Mouse (Mus musculus) MEL-GATA-1-ER (cell line): Measurements from ENCODE around the gene Csk.

Experiments used
- DNase-seq: peaks from one replicate; pipeline ENCODE4 v3.0.0-alpha.2; 2012; ENCODE audit warnings: low read depth; ENCODE audit errors: extremely low read depth

Gene Csk

DNA sequence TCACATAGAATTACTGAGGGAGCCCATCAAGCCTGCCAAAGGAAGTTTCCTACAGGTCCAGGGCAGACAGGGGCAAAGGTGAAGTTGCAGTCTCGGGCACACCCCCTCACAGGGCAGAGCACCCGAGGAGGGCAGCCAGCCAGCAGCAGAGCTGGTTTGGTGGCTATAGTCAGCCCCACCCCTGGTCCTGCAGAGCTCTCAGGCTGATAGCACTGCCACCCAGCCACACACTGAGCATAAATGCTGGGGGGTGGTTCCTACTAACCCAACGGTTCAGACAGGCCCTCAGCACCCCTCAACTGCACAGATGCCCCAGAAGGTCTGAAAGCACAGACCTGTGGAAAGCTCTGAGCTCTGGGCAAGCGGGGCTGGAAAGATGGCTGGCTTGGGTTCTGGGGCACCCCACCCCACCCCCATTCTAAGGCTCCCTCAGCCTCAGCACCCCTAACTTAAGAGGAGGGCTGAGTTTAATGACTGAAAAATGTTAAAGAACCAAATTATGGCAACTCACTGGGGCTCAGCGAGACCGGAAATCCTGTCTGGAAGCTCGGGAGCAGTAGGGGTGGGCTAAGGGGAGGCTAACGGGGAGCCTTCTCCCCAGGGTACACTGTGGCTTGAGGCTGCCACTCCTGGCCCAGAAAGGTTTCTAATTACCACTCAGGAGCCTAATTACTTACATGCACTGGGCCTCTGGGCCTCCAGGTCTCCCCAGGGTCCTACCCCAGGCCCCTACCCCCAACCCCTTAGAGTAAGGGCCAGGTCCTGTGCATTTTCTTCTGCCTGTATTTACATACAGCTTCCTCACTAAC is 14.6 kb downstream of the Csk start:
- DNase-seq: no peak

DNA sequence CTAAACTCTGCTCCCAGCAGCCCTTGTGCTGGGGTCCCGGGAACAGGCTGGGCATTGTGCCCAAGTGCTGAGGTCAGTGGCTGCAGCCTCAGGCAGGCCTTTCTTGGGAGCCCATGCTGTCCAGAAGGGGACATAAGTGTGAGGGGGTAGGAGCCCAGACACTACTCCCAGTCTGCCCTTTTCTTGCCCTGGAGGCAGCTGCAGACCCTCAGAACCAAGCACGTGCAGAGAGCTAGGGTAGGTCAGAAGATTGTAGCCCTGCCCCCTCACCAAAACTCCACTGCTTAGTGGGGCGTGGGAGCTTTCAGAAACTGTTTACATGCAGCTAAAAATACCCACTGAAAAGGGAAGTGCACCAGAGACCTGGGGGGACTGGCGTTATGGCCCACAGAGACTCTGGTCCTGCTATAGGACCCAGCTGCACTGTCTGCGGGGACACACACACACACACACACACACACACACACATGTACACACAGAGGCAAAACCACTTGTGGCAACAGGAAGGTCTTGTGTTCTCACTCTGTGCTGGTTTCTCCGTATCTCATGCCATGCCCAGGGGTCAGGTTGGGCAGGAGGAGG is 15.6 kb downstream of the Csk start:
- no peak for DNase-seq

DNA sequence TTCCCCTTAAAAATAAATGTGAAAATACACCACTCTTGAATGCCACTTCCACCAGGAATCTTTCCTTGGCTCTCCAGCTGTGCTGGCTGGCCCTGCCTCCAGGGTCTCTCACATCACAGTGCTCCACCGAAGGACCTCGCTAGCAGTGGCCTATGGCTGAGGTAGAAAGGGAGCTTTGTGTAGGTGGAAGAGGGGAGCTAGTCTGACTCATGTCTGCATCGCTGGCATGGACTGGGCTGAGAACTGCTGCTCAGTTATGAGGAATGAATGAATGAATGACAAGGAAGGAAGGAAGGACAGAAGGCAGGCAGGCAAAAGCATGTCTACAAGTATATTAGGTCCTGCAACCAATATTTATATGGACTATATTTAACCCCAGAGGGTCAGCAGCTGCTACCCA is 16.2 kb downstream of the Csk start:
- no peak for DNase-seq

DNA sequence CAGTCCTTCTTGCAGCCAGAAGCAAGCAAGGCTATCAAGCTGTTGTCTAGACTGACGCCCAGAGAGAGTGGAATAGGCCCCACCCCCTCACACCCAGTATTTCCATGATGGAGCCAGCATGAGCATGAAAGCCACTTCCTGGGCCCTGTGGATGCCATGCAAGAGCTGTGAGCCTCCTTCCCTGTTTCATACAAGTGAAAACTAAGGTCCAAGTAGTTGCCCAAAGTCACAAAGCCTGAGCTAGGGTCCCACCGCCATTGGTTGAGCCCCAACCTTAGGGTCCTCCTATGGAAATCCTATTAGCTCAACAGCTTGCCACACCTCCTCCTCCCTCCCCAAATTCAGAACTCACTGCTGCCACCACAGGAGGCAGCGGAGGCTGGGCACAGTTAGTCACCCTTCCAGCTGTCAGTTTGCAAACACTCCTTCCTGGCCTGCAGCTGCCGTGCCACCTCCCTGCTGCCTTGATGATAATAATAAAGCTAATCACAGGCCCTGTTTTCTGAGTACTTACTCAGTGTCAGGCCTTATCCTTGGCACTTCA is 19.9 kb downstream of the Csk start:
- no peak for DNase-seq

DNA sequence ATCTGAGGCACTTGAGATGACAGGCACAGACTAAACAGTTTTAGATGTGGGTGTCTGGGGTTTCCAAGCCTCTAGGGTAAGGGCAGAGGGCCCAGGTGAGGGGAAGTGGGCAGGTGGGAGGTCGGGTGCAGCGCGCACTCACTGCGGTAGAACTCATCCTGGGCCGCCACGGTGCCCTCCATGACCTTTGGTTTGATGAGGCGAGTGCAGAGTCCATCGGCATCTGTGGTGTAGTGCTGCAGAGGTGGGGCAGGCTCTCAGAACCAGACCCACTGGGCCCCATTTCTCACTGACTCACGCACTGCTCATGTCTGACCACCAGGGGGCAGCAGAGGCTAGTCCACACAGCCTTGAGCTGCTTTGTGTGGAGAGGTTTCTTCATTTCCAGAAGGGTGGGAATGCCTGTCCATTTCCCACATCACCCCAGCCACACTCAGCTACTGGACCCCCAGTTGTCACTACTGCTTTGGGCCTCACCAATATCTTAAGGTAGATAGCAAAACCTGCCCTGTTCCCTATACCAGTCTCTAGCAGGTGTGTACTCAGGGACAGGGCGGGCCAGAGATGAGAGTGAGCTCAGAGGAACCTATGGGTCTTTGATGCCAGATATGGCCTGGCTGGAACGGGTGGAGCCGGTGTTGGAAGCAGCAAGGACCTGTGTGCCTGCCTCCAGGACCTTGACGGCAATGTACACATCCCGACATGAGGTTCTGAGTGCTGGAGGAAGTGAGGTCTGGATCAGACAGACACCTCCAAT is 24.1 kb downstream of the Csk start:
- DNase-seq: no peak

DNA sequence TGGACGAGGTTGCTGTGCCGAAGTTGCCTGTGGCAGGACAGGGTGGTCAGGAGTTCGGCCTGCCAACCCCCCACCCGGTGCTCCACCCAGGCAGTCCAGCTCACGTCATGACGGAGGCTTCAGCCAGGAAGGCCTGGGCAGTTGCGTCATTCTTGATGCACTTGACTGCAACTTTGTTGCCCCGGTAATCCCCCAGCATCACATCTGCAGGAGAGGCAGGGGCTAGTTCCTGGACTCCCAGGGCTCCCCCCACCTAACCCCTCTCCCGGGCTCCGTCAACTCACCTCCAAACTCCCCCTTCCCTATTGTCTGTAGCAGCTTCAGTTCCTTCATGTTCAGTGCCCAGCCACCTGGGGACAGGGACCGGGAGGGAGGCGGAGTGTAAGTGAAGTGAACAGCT is 24.7 kb downstream of the Csk start:
- DNase-seq: no peak

DNA sequence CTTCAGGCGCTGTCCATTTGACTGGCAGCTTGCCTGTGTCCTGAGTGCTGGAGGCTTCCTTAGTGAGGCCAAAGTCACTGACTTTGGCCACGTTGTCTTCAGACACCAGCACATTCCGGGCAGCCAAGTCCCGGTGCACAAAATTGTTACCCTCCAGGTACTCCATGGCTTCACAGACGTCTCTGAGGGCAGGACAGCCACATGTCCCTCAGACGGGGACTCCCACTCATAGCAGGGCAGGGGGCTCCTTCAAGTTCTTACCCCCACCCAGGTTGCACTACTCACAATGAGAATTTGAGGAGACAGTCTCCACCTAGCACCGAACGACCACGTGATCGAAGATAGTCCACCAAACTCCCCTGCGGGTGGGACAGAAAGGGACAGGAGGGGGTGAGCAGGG is 25.5 kb downstream of the Csk start:
- DNase-seq: no peak

DNA sequence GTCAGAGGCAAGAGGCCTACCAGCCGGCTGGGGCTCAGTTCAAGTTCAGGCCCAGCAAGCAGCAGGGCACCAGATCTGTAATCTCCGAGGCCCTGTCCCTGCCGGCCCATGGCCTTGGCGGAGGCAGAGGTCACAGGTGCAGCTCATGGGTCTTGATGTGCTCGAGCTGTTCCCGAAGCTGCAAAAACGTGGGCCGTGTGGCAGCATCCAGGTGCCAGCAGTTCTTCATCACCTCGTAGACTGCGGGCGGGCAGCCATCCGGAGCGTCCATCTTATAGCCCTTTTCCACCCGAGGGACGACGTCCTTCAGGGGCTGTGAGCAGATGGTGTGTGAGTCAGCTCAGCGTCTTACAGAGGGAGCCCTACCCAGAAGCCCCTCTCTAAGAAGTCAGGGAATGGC is 26.2 kb downstream of the Csk start:
- no peak for DNase-seq

DNA sequence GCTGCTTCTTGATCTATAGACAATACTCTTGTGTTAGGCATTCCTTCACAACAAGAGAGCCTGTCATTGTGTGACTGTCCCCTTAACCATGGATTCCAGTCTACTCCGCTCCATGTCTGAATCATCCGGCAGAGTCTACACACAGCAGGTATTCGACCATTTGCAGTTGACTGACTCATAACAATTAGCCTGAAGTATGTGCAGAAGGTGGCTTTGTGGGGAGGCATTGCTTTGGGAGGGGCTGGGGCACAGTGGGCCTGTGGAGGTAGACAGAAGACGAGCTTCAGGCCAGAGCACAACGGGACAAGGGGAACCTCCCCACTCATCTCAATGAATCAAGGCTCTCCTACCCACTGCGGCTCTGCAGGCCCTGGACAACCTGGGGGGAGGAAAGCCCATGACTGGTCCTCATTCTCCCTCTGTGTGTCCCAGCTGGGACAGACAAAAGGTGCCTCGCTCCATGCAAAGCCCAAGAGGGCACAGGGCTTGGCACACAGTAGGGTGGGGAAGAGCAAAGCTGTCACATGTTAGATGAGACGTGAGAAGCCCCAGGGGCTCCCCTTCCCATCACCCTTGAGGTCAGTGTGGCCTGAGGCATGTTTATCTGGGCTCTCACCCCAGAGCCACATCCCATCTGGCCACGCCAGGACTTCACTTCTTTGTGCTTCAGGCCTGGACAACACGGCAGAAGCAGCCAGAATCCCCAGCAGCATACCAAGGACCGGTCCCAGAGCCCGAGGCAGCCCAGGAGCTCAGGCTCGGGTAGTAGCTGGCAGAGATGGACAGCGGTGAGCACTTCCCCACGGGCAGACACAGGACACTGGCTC is 27.5 kb downstream of the Csk start:
- DNase-seq: no peak

DNA sequence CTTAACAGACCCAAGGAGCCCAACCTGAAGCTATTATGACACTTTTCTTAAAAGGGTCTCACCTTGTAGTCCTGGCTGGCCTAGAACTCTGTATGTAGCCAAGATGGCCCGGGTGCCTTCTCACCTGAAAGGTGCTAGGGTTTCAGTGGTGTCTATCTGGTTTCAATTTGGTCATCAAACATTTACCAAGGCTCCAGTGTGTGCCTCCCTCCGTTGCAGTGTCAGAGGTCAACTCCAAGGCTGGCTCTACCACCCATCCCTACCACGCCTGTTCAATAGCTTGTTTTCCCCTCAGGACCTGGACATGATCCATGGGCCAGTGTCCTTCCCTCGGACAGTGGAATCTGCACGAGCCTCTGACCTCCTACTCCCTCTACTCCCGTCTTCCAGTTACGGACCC is 29.1 kb downstream of the Csk start:
- no peak for DNase-seq

DNA sequence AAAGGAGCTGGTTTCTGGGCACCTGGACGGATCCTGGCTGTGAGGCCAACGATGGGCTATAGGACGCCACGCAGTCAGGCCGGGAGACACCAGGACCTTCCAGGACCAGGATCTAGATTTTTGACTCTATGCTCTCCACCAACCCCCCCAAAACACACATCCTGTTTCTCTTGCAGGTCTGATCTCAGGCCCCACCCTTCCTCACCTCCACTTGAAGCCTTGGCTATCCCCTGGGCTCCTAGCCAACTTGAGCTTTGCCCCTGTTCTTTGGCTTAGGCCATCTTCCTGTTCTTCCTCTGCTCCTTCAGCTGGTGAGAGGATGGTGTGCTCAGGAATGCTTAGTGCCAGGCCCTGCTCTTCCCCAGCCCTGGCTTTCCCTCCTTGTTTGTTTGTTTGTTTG is 32.8 kb downstream of the Csk start, which contains the start of gene Lman1l:
Lman1l (minus strand) TSS at position 101 of the 400 bp plus-strand sequence.
- no peak for DNase-seq

DNA sequence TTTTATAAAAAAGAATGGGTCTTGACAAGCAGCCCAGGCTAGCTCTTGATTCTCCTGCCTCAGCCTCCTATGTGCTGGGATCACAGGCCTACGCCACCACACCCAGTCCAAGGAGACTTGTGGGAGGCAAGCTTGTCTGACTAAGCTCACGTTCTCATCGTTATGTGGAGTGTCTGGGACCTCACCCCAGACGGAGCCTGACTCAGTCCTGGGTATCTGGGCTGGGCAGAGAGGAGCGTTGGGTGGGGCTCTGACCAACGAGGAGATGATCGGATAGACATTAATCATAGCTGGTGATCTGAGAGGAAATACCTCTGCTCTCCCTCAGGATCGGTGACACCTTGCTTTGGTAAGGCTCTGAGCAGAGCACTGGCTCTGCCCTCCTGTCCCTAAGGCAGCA is 34.6 kb downstream of the Csk start:
- DNase-seq: no peak

DNA sequence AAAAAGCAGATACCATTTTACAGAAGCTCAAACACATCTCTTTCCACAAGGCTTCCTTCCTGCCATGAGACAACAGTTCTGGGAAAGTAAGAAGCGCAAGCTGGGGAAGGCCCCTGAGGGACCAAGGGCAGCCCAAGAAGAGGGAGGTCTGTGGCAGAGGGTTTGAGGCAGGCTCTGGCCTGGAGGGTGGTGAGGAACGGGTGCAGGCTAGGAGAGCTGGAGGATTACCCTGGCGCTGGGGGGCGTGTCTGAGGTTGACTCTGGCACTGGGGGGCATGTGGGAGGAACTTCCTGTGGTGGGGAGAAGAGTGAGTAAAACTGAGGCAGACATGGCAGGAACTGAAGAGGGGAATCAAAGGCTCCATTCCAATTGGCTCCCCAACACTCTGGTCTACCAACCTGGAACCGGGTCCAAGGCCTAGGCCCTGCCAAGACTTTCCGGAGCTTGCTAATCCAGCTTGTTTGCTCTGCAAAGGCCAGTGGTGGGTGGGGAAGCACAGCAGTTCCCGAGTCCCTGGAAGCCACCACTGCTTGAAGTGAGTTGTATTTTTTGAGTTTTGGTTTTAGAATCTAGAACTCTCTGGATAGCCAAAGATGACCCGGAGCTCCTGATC is 35.8 kb downstream of the Csk start:
- DNase-seq: no peak

DNA sequence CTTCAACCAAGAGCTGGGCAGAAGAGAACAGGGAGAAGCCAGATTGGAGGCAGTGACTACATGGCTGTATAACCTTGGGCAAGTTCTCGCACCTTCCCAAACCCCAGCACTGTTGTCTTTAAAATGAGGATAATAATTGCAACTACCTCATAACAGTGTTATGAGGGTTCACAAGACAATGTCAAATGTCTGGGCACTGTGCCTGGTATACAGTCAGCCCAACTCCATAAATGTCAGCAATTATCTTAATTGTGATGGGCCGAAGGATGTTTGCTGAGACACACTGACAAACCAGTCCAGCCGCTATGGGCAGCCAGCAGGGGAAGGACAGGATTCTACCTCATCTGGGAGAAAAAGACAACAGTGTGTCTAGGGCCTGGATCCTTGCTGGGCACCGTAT is 38.6 kb downstream of the Csk start:
- no peak for DNase-seq

DNA sequence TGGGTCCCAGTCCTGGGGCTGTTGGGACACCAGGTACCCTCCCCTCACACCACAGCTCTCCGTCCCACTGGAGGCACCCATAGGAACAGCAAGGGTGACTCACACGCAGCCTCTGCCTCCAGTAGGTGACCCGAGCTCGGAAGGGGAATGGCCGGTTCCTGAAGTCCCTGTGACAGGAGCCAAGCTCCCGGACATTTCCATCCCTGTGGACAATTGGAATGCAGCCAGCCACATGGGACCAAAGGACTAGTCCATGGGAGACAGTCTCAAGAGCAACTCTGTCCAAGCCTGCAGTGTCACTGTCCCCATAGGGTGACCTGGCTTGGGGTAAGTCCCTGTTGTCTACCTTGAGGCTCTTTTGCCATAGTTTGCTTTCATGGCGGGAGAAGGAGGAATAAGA is 39.5 kb downstream of the Csk start:
- no peak for DNase-seq

DNA sequence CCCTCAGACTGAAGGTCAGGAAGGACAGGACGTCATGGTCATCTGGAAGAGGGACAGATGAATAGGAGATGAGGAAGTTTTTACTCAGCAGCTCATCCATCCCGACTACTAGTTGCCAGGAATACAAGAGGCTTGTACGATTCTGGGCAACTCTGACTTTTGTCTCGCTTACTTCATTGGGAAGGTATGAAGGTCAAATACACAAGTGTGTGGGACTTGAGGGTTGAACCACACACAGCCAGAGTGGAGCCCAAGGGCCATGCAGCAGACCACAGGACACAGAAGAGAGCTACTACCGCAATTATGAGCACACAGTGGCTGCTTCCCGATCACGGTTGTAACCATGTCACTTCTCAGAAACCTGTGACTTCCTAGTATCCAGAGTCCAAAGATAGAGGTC is 40.8 kb downstream of the Csk start:
- no peak for DNase-seq

DNA sequence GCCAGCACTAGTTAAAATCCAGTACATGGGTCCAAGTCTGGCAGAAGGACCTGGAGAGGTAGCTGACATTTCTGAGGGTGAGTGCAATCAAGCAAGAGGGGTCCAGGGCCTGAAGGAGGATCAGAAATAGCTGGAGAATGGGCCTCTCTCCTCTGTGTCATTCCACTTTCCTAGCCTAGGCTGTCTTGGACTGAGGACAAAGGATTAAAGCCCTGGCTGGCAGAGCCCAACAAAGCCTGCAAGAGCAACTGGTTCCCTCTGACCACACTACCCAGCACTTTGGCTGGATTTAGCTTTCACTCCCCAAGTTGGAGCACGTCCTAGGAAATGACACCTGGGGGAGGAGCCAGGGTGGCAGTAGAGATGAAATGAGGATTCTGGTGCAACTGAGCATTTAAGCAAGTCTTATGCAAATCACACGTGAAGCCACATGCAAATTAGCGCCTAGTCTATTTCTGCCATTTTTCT is 43.0 kb downstream of the Csk start:
- DNase-seq: no peak

DNA sequence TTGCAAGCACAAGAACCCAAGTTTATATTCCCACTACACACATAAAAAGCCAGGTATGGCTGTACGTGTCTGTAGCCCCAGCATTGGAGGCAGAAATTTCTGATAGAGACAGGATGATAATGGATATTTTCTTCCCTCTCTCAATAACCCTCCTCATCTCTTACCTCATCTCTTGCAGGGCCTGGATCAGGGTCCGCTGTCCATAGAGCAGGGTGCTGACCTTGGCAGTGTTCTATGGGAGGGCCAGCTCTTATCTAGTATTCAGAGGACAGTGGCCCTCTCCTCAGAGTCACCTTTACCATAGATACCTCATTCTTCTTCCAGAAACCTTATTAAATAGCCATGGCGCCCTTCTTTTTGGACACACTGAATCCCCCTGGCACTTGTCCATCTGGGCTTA is 43.6 kb downstream of the Csk start:
- DNase-seq: no peak

DNA sequence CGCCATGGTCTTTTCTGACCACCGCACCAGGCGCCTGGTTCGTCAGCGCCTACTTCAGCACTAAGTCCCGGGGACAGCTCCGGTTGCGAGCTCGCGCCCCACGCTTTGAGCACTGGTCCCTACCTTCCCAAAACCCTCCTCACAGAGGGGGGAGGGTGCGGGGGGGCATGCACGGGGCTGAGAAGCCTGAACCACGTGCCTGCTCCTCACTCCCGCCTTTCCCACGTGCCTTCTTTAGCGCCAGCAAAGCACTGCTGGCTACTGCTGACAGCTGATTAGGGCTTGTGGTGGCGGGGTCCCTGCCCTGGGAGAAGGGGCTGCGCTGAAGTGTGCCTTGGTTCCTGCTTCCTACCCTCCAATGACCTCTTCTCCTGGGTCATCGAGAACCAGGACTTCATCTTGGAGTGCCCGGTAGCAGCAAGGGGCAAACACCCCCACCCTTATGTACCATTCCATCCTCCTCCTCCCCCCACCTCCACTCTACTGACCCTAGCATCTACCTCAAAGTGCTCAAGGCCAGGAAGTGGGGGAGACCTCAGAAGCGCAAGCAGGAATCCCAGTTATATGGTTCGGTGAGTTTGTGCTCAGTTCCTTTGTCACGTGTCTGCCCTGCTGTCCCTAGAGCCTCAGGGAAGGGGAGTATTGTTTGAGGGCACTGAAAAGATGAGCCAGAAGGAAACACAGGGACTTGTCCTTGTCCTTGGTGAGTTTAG is 47.1 kb downstream of the Csk start, which contains the start of gene Cplx3:
Cplx3 (minus strand) TSS at position 143 of the 713 bp plus-strand sequence.
- no peak for DNase-seq

DNA sequence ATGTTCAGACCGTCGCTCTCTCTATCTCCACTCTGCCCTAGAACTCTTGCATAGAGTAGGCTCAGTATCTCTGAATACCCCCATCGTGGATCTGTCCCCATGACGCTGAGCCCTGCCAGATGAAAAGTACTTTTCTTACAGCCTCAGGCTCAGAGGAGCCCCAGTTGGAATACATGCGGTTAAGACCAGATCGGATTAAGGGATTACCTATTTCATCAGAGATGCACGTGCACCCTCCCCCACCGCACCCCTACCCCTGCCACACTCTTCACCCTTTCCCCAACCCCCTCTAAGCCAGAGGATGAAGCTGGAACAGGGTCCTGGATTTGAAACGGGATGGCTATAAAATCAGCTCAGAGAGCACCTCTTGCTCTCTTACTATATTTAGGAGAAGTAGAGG is 47.9 kb downstream of the Csk start:
- DNase-seq: no peak
